Mouse (Mus musculus) C2C12 (cell line): ENCODE measurements around the gene Hnrnpu.

Source experiments
- CEBPB ChIP-seq: IDR thresholded peaks from one replicate; pipeline ENCODE4 v1.6.1; 2011; ENCODE audit warnings: low read depth, mild to moderate bottlenecking, control low read depth, moderate library complexity
- CTCF ChIP-seq: IDR thresholded peaks from one replicate; pipeline ENCODE4 v1.5.1; 2011; ENCODE audit not compliant: control insufficient read depth, insufficient read depth, insufficient read length
- MAX ChIP-seq: IDR thresholded peaks from one replicate; pipeline ENCODE4 v1.6.1; 2011; ENCODE audit warnings: mild to moderate bottlenecking, control low read depth
- MYOD1 ChIP-seq: IDR thresholded peaks from one replicate; pipeline ENCODE4 v1.6.1; 2011; ENCODE audit warnings: low read depth; ENCODE audit not compliant: control insufficient read depth, insufficient read length

- TF ChIP-seq CTCF: no peak
- no peak for TF ChIP-seq MYOD1
- no peak for TF ChIP-seq CEBPB
- TF ChIP-seq MAX: no peak
Observed at GRCm38 (mm10) chr1:178378115-178378514, 40.5 kb upstream of the Hnrnpu start.
